Mouse (Mus musculus) cerebellum, adult 2 months (tissue): ENCODE measurements at regions not wholly inside any gene's neighbourhood (a gene's known extent, or its start where the extent isn't known, plus 50 kb on each side); places are given as distances from the start of the nearest gene placed in this dataset.
A peak's percentile ranks its signal among the peaks of the same experiment; 100 is the strongest.

Source experiments
- DNase-seq, 2 experiments: peaks; one replicate each; pipeline ENCODE4 v3.0.0; 2021
- H3K27ac ChIP-seq: fragments of 200-500 bp; 2 replicates; pipeline ENCODE4 v1.5.1; 2012; ENCODE audit warnings: low read length, control low read depth, inconsistent platforms; ENCODE audit not compliant: insufficient read depth
- H3K27me3 ChIP-seq: fragments of 200-500 bp; 2 replicates; pipeline ENCODE4 v1.6.1; 2012; ENCODE audit warnings: inconsistent platforms, mild to moderate bottlenecking, low read length, moderate library complexity; ENCODE audit not compliant: control insufficient read depth, insufficient read depth
- H3K4me1 ChIP-seq: fragments of 200-500 bp; 2 replicates; pipeline ENCODE4 v1.6.1; 2011; ENCODE audit warnings: low read length; ENCODE audit not compliant: control insufficient read depth, insufficient read depth
- H3K4me3 ChIP-seq: fragments of 200-500 bp; replicated peaks from 2 replicates; pipeline ENCODE3; 2011; ENCODE audit warnings: mild to moderate bottlenecking, low read depth, low read length, control low read depth; ENCODE audit not compliant: insufficient read depth
- CTCF ChIP-seq: fragments of 200-500 bp; IDR thresholded peaks from 2 replicates; pipeline ENCODE4 v1.5.1; 2011; ENCODE audit warnings: low read depth, mild to moderate bottlenecking, control low read depth, low read length, moderate library complexity, borderline replicate concordance; ENCODE audit not compliant: insufficient read depth
- POLR2A ChIP-seq: fragments of 200-500 bp; IDR thresholded peaks from 2 replicates; pipeline ENCODE4 v1.6.1; 2011; ENCODE audit warnings: low read length, control low read depth, borderline replicate concordance; ENCODE audit not compliant: insufficient read depth
- WGBS: fragments of 180-500 bp; shearing (Covaris S2); methylation state at CpG from one replicate; pipeline ENCODE4 v1.1.7; 2018; 5-methylcytosine and 5-hydroxymethylcytosine counted together

DNA sequence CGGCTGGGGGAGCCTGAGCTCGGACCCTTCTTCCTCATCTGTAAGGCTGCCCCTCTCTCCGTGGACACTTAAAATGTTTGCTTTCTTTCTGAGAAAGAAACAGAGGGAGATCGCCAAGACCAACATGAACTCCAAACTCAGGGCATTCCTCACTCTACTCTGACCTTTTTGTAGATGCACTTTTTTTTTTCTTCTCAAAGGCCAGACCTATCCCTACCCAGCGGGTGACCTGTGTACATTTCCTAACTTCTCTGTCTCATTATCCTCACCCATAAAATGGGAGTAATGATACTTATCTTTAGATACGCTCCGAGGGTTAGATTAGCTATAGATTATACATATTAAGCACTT, 109.6 kb upstream of the Jun start:
- no peak for DNase-seq
- Histone ChIP-seq H3K4me1 (no peaks in the 10 kb centered on the region), H3K4me3 (peak overlapping the region; percentile 54), H3K27me3 (no peaks in the 10 kb centered on the region), H3K27ac (peak overlapping the region; percentile 34)
- 32% methylated on average over 7 of the region's 7 CpGs for WGBS
- TF ChIP-seq POLR2A: no peak

DNA sequence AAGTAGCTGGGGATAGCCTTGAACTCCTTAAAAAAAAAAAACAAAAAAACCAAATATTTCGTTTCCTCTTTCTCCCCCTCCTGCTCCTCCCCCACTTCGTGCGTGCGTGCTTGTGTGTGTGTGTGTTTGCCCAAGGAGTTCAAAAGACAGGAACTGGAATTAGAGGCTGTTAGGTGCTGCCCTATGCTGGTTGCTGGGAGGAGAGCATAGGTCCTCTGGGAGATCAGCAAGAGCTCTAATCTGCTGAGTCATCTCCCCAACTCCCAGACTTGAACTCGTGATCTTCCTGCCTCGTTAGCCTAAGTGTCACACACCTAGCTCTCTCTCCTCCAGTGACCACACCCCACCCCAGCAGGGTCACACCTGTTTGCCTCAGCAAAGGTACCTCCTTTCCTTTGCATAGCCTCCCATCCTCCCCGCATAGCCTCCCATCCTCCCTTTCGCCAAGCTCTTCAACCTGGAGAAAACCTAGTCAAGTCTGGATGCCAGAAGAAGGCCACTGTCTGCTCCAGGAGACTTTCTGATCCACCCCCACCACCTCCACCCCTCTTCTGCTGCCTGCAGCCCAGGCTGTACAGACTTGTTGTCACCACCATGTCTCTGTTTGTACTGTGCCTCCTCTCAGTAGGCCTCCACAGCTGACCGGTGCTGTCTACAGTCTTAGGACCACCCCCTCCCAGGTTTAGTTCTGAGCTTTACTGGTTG, 110.5 kb upstream of the Jun start:
- 88% methylated on average over 9 of the region's 9 CpGs for WGBS
- DNase-seq: no peak
- H3K4me1 ChIP-seq: no peaks in the 10 kb centered on the region
- no peak overlapping the region for H3K27ac ChIP-seq
- H3K27me3 ChIP-seq: no peaks in the 10 kb centered on the region
- TF ChIP-seq POLR2A (no peak), CTCF (no peak)
- H3K4me3 ChIP-seq: no peak overlapping the region

DNA sequence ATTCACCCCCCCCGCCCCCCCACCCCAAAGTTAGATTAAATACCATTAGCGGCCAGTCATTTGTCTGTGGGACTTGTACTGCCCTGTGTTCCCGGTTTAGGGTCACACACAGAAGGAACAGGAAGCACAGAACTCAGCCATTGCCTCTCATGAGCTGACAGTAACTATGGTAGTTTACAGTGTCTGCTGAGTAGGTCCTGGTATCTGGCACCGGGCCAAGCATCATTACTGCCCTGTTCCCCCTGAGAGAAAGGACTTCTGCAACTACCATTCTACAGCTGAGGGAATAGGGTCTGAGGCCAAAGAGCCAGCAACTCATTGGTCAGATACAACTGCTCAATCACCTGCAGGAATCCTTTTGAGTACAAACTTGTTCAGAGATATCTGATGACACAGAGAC, 111.4 kb upstream of the Jun start:
- TF ChIP-seq CTCF (no peak), POLR2A (no peak)
- no peaks in the 10 kb centered on the region for H3K4me1 ChIP-seq
- no peak overlapping the region for H3K27ac ChIP-seq
- no peaks in the 10 kb centered on the region for H3K27me3 ChIP-seq
- H3K4me3 ChIP-seq: no peak overlapping the region
- no peak for DNase-seq
- WGBS: 64% methylated on average over 4 of the region's 4 CpGs

DNA sequence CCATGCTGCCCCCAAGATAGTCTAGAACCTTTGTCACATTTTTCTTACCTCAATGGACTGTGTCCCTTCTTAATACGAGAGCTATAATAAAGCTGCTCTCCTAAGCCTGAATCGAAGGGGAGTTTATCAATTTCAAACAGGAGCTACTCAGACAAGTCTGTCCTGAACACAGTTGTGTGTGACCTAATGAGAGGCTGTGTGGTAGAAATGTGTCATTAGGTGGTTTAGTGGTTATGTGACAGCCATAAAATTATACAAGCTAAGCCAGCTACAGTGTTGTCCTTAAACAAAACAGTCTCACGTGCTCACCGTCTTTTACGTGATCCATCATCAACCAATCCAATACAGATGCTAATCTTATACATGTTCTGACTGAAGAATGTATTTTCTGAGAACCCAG, 114.5 kb upstream of the Jun start:
- no peak for DNase-seq
- WGBS: 92% methylated on average over 5 of the region's 5 CpGs
- Histone ChIP-seq H3K27me3 (no peaks in the 10 kb centered on the region), H3K4me3 (no peak overlapping the region), H3K4me1 (no peaks in the 10 kb centered on the region), H3K27ac (no peak overlapping the region)
- TF ChIP-seq POLR2A (no peak), CTCF (no peak)

DNA sequence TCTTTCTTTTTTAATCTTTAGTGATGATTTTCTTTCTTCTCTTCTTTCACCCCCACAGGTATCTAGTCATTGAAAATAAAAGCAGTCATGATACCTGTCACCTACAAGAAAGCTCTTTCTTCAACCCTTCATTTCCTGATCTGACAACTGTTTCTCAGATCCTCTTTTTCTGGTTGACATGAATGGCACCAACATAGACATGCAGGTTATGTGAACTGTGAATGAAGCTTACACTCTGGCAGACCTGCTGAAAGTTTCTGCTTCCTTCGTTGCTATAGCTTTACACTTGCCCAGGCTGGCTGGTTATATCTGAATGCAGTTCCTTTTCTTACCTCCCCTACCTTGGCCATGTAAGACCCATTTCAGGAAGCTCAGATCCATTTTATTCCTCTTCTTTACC, 115.2 kb upstream of the Jun start:
- no peaks in the 10 kb centered on the region for H3K27me3 ChIP-seq
- no peak for TF ChIP-seq CTCF
- no peak for TF ChIP-seq POLR2A
- 74% methylated on average over 1 of the region's 1 CpGs for WGBS
- H3K4me1 ChIP-seq: no peaks in the 10 kb centered on the region
- DNase-seq: no peak
- no peak overlapping the region for H3K4me3 ChIP-seq
- no peak overlapping the region for H3K27ac ChIP-seq

DNA sequence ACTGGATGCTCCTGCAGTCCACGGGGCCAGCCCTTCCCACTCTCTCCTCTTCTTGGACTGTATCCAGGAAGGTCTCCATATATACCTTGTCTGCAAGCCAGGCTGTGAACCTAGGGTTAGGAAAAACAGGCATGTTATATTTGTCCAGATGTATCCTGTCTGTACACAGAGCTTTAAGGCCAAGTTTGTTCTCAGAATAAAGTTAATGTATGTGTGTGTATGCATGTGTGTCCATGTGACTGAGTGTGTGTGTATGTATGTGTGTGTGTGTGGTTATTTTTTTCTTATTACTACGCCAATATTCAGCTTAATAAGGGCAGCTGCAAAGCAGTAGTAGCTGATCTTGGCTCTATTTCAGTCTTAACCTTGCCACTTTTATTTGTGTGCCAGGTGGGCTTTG, 117.7 kb upstream of the Jun start:
- Histone ChIP-seq H3K27me3 (no peaks in the 10 kb centered on the region), H3K27ac (no peak overlapping the region), H3K4me1 (no peaks in the 10 kb centered on the region), H3K4me3 (no peak overlapping the region)
- no peak for TF ChIP-seq CTCF
- TF ChIP-seq POLR2A: no peak
- WGBS: 42% methylated on average over 2 of the region's 2 CpGs
- DNase-seq: no peak

DNA sequence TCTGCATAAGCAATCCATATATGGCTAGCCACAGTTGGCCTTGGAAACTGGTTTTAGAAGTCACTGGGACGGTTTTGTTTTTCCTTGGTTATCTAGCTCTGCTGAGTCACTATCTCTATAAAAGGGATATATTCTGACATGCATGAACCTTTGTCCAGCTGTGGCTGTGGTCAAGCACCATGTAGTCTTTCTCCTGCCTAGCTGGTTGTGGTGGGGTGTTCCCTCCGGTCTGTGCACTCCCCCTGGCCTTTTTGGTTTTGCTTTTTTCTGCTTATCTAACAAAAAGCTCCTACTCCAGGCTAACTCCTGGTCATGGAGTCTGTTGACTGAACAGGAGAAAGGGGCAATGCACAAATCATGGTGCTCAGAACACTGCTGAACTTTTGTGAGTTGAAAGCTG, 125.7 kb upstream of the Jun start:
- 92% methylated on average over 2 of the region's 2 CpGs for WGBS
- no peak overlapping the region for H3K4me3 ChIP-seq
- H3K27ac ChIP-seq: no peak overlapping the region
- no peaks in the 10 kb centered on the region for H3K27me3 ChIP-seq
- no peaks in the 10 kb centered on the region for H3K4me1 ChIP-seq
- no peak for TF ChIP-seq CTCF
- no peak for DNase-seq

DNA sequence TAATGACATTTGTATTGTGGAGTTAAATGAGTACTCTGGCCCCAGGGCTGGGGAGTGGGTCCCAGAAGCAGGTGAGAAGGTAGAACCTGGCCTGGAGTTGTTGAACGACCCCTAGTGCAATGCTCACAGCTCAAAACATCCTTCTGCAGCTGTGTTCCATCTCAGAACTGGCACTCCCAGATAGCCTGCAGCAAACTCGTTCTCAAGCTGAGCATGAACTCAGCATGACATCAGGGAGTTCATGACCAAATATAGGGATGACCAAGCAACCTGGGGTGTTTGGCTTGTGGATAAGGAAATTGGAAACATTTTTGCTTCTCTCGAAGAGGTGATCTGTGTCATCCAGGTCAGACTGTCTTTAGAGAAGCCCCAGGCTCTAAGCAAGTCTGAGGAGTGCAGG, 126.4 kb upstream of the Jun start:
- no peak overlapping the region for H3K27ac ChIP-seq
- TF ChIP-seq CTCF (no peak), POLR2A (no peak)
- no peak overlapping the region for H3K4me3 ChIP-seq
- no peaks in the 10 kb centered on the region for H3K27me3 ChIP-seq
- DNase-seq: no peak
- no peaks in the 10 kb centered on the region for H3K4me1 ChIP-seq
- WGBS: 35% methylated on average over 3 of the region's 3 CpGs
